Mouse (Mus musculus) kidney, adult 2 months (tissue): Measurements from ENCODE around the gene Gm1043.

Source experiments
- CTCF ChIP-seq: fragments of 200-500 bp; conservative IDR thresholded peaks from 2 replicates; pipeline ENCODE4 v1.5.1; 2011; ENCODE audit warnings: low read depth, mild to moderate bottlenecking, control low read depth, low read length, moderate library complexity, mixed read lengths; ENCODE audit not compliant: insufficient read depth, insufficient read length
- POLR2A ChIP-seq: fragments of 200-500 bp; IDR thresholded peaks from one replicate; pipeline ENCODE4 v1.6.1; 2011; ENCODE audit warnings: low read depth, low read length, control low read depth

DNA sequence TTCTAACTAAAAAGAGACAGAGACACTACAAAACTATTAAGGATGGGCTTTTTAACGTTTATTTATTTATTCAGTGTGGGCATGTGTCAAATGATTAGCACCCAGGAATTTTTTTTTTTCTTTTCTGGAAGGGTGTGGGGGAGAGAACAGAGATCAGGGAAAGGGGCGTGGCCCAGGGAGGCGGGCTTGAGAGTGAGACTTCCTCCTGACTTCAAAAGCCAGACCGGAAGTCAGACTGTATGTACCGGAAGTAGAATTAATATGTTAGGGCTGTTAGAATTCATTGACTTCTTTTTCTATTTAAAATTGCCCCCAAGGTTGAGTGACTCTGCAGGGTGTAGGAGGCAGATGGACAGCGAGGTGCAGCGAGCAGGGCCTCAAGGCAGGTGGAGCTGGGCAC, 37.2 kb upstream of the Gm1043 start:
- no peak for TF ChIP-seq POLR2A
- TF ChIP-seq CTCF, result no peak
